8 mouse cellular contexts compared by ENCODE assay signal in genomic region chr8:105350186-105350585, GRCm38 (mm10). TPM values are rescaled to one million over a fixed set of nuclear protein-coding genes. Genes with fewer than 3 reads are reported as not detected.
DNase-seq lines count a peak whose midpoint lies in the region; ATAC-seq and TF ChIP-seq lines count a peak whose summit lies in the region.

No protein-coding gene starts in this region.

- H3K9ac ChIP-seq in forebrain, embryonic 16.5 days (replicated peaks; ENCODE audit: low read depth, low read length), result no peak overlapping the region; the same call in 1 of the 2 replicates
- H3K9ac ChIP-seq in midbrain, embryonic 14.5 days (replicated peaks; ENCODE audit: low read length), result peak overlapping the region; percentile 80; the same call in 1 of the 2 replicates

- H3K4me3 ChIP-seq in cerebellum, adult 2 months (replicated peaks; ENCODE audit: insufficient read depth, low read depth, low read length), result peak overlapping the region; percentile 82
- H3K4me3 ChIP-seq in forebrain, embryonic 16.5 days (replicated peaks; ENCODE audit: low read length), result peak overlapping the region; percentile 75
- peak overlapping the region; percentile 68 for H3K4me3 ChIP-seq in midbrain, embryonic 14.5 days (replicated peaks; ENCODE audit: low read depth, low read length)

- no peaks in the 10 kb centered on the region for H3K36me3 ChIP-seq in forebrain, embryonic 16.5 days (ENCODE audit: control insufficient read depth, insufficient read depth)
- no peaks in the 10 kb centered on the region for H3K36me3 ChIP-seq in midbrain, embryonic 14.5 days (ENCODE audit: control insufficient read depth, insufficient read depth, low read length)

- no peak for TF ChIP-seq CTCF in cerebellum, adult 2 months (IDR thresholded peaks at IDR 0.05; ENCODE audit: borderline replicate concordance, insufficient read depth, low read depth, low read length)

- 11% methylated on average over 7 of the region's 7 CpGs for WGBS in cerebellum, adult 2 months
- WGBS in forebrain, embryonic 16.5 days, result 29% methylated on average over 7 of the region's 7 CpGs
- WGBS in midbrain, embryonic 14.5 days, result 40% methylated on average over 7 of the region's 7 CpGs

- H3K4me2 ChIP-seq in forebrain, embryonic 16.5 days (ENCODE audit: low read length), result peak overlapping the region; percentile 94
- H3K4me2 ChIP-seq in midbrain, embryonic 14.5 days (ENCODE audit: low read length), result peak overlapping the region; percentile 91

- no peak for ATAC-seq in cerebellum, adult (ENCODE audit: insufficient number of reproducible peaks, low FRiP score, low TSS enrichment)
- no peak for ATAC-seq in forebrain, embryonic 16.5 days
- no peak for ATAC-seq in midbrain, embryonic 14.5 days (ENCODE audit: low FRiP score, low TSS enrichment)
- no peak for ATAC-seq in erythroblast, adult 5-6 weeks (replicated peaks; ENCODE audit: low FRiP score, poor library complexity, severe bottlenecking)

- no peak for TF ChIP-seq POLR2A in cerebellum, adult 2 months (IDR thresholded peaks at IDR 0.05; ENCODE audit: borderline replicate concordance, insufficient read depth, low read length)

- H3K27me3 ChIP-seq in cerebellum, adult 2 months (ENCODE audit: control insufficient read depth, insufficient read depth, low read length), result no peaks in the 10 kb centered on the region
- H3K27me3 ChIP-seq in forebrain, embryonic 16.5 days (replicated peaks; ENCODE audit: control insufficient read depth, insufficient read depth, low read length), result no peaks in the 10 kb centered on the region
- H3K27me3 ChIP-seq in midbrain, embryonic 14.5 days (ENCODE audit: control insufficient read depth, insufficient read depth, low read length), result no peaks in the 10 kb centered on the region; the same call in 1 of the 2 replicates

- peak overlapping the region; percentile 68 for H3K27ac ChIP-seq in cerebellum, adult 2 months (ENCODE audit: insufficient read depth, low read length)
- H3K27ac ChIP-seq in forebrain, embryonic 16.5 days (ENCODE audit: low read length), result no peak overlapping the region
- H3K27ac ChIP-seq in midbrain, embryonic 14.5 days (replicated peaks; ENCODE audit: low read depth, low read length), result no peak overlapping the region

- peak in 1 of 2 experiments; percentile 38 for DNase-seq in cerebellum, adult 2 months
- DNase-seq in left cerebral cortex, postnatal 36 days (ENCODE audit: low spot score in 2 of 2), result peak; percentile 19 to 37
- no peak for DNase-seq in left cerebral cortex, adult 11 months (ENCODE audit: low spot score)
- DNase-seq in midbrain, embryonic 14.5 days, result peak; percentile 29
- DNase-seq in urinary bladder, adult 18-20 months (ENCODE audit: low spot score in 2 of 2), result no peak

- no peaks in the 10 kb centered on the region for H3K9me3 ChIP-seq in forebrain, embryonic 16.5 days (ENCODE audit: control insufficient read depth, low read length)
- H3K9me3 ChIP-seq in midbrain, embryonic 14.5 days (ENCODE audit: control insufficient read depth, low read length), result no peaks in the 10 kb centered on the region

- peaks cover 15% of the 10 kb centered on the region for H3K4me1 ChIP-seq in cerebellum, adult 2 months (ENCODE audit: control insufficient read depth, insufficient read depth, low read length)
- H3K4me1 ChIP-seq in forebrain, embryonic 16.5 days (replicated peaks; ENCODE audit: control insufficient read depth, insufficient read depth, low read length), result peaks cover 32% of the 10 kb centered on the region
- H3K4me1 ChIP-seq in midbrain, embryonic 14.5 days (ENCODE audit: control insufficient read depth, insufficient read depth, low read length), result peaks cover 28% of the 10 kb centered on the region

- intact Hi-C loops in left cerebral cortex, postnatal 36 days (cut with DNase I), result no loop called here

RNA-seq across cellular contexts. Expression of gene Slc9a5, which starts 1.5 kb away (rescaled TPM):
- 51.7 and 62.0 TPM in 2 replicates for polyA plus RNA-seq in cerebellum, adult 2 months (2012; rRNA removed)
- 10 to 100 TPM; 34.1 to 44.5 TPM for total RNA-seq in left cerebral cortex, postnatal 36 days (2021)
- polyA plus RNA-seq in forebrain, embryonic 16.5 days (2015; fragmentation: Nextera tagmentation; extraction: Ambion mirVana), result 6.3 and 10.3 TPM in 2 replicates
- polyA plus RNA-seq in midbrain, embryonic 14.5 days (2014; fragmentation: Nextera tagmentation; extraction: Ambion mirVana), result 8.3 and 10.2 TPM in 2 replicates
- total RNA-seq in erythroblast, adult 5-6 weeks (2015; ENCODE audit: low replicate concordance), result 1.7 TPM in 1 of 2 replicates, not detected in the other
- total RNA-seq in erythroblast, adult 5-6 weeks (2017; ENCODE audit: low replicate concordance), result not detected in 2 replicates

RNA-seq across cellular contexts. Expression of gene Fhod1, which starts 2.4 kb away (rescaled TPM):
- 4.0 and 4.2 TPM in 2 replicates for polyA plus RNA-seq in cerebellum, adult 2 months (2012; rRNA removed)
- total RNA-seq in left cerebral cortex, postnatal 36 days (2021), result 1 to 10 TPM; 2.3 to 3.7 TPM
- 0.43 and 1.2 TPM in 2 replicates for polyA plus RNA-seq in forebrain, embryonic 16.5 days (2015; fragmentation: Nextera tagmentation; extraction: Ambion mirVana)
- polyA plus RNA-seq in midbrain, embryonic 14.5 days (2014; fragmentation: Nextera tagmentation; extraction: Ambion mirVana), result 0.59 and 0.84 TPM in 2 replicates
- 0.19 and 3.8 TPM in 2 replicates for total RNA-seq in erythroblast, adult 5-6 weeks (2015; ENCODE audit: low replicate concordance)
- total RNA-seq in erythroblast, adult 5-6 weeks (2017; ENCODE audit: low replicate concordance), result 0.56 and 1.0 TPM in 2 replicates

RNA-seq across cellular contexts. Expression of gene Plekhg4, which starts 22.9 kb away (rescaled TPM):
- polyA plus RNA-seq in cerebellum, adult 2 months (2012; rRNA removed), result 11.0 and 13.5 TPM in 2 replicates
- 1 to 10 TPM; 1.3 to 5.5 TPM for total RNA-seq in left cerebral cortex, postnatal 36 days (2021)
- 1.3 and 1.9 TPM in 2 replicates for polyA plus RNA-seq in forebrain, embryonic 16.5 days (2015; fragmentation: Nextera tagmentation; extraction: Ambion mirVana)
- polyA plus RNA-seq in midbrain, embryonic 14.5 days (2014; fragmentation: Nextera tagmentation; extraction: Ambion mirVana), result 1.4 and 3.0 TPM in 2 replicates
- total RNA-seq in erythroblast, adult 5-6 weeks (2015; ENCODE audit: low replicate concordance), result not detected in 2 replicates
- not detected in 2 replicates for total RNA-seq in erythroblast, adult 5-6 weeks (2017; ENCODE audit: low replicate concordance)

RNA-seq across cellular contexts. Expression of gene Tmem208, which starts 24.0 kb away (rescaled TPM):
- 106 and 110 TPM in 2 replicates for polyA plus RNA-seq in cerebellum, adult 2 months (2012; rRNA removed)
- total RNA-seq in left cerebral cortex, postnatal 36 days (2021), result 10 to 100 TPM; 38.5 to 43.6 TPM
- polyA plus RNA-seq in forebrain, embryonic 16.5 days (2015; fragmentation: Nextera tagmentation; extraction: Ambion mirVana), result 111 and 126 TPM in 2 replicates
- 122 and 149 TPM in 2 replicates for polyA plus RNA-seq in midbrain, embryonic 14.5 days (2014; fragmentation: Nextera tagmentation; extraction: Ambion mirVana)
- total RNA-seq in erythroblast, adult 5-6 weeks (2015; ENCODE audit: low replicate concordance), result 51.2 and 56.3 TPM in 2 replicates
- total RNA-seq in erythroblast, adult 5-6 weeks (2017; ENCODE audit: low replicate concordance), result 18.5 and 26.9 TPM in 2 replicates

RNA-seq across cellular contexts. Expression of gene Lrrc29, which starts 24.1 kb away (rescaled TPM):
- 5.0 and 6.3 TPM in 2 replicates for polyA plus RNA-seq in cerebellum, adult 2 months (2012; rRNA removed)
- 1 to 10 TPM; 3.7 to 7.3 TPM for total RNA-seq in left cerebral cortex, postnatal 36 days (2021)
- 0.36 and 0.99 TPM in 2 replicates for polyA plus RNA-seq in forebrain, embryonic 16.5 days (2015; fragmentation: Nextera tagmentation; extraction: Ambion mirVana)
- 0.72 and 0.86 TPM in 2 replicates for polyA plus RNA-seq in midbrain, embryonic 14.5 days (2014; fragmentation: Nextera tagmentation; extraction: Ambion mirVana)
- 13.4 and 35.9 TPM in 2 replicates for total RNA-seq in erythroblast, adult 5-6 weeks (2015; ENCODE audit: low replicate concordance)
- total RNA-seq in erythroblast, adult 5-6 weeks (2017; ENCODE audit: low replicate concordance), result 26.2 and 28.6 TPM in 2 replicates

Comparison
In these comparisons a context has a peak if more than half of its experiments do, and no peak if none do; other contexts are left out.
1. DNase-seq: peak in left cerebral cortex, postnatal 36 days (2 of 2) and midbrain, embryonic 14.5 days (single experiment); none in left cerebral cortex, adult 11 months (single experiment) and urinary bladder, adult 18-20 months (0 of 2).
2. Peak in every context shown above with its lines, with median percentiles within 50 percentile points of each other: H3K4me3 ChIP-seq.